Mouse (Mus musculus): ENCODE results near the gene Oser1.

DNA sequence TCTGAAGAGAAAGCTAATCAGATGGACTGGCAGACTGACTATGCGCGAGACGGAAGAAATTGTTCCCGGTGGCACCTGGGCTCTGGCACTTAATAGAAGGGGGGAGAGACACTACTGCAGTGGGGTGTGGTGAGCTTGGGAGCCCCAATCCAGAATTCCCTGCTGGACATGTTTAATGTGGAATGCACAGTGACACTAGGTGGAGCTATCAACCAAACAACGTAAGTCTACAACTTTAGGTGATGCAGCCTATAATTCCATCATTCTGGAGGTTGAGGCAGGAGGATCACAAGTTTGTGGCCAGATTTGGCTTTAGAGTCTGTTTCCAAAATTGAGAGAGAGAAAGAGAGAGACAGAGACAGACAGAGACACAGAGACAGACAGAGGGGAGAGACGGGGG is 28.2 kb upstream of the Oser1 start:
- TF ChIP-seq CTCF (IDR thresholded peaks at IDR 0.05; ENCODE audit: extremely low read depth, insufficient read depth, insufficient read length, insufficient replicate concordance) = no peak
- TF ChIP-seq POLR2A (IDR thresholded peaks at IDR 0.05; ENCODE audit: low read depth, low read length) = no peak

All from spleen, adult 2 months (tissue).